Mouse (Mus musculus): ENCODE measurements around the gene 4930579F01Rik. TPM values are rescaled to one million over a fixed set of nuclear protein-coding genes. Genes with fewer than 3 reads are reported as not detected.

Gene 4930579F01Rik
- polyA plus RNA-seq, 1 experiment from 2014 or later, result not detected

DNA sequence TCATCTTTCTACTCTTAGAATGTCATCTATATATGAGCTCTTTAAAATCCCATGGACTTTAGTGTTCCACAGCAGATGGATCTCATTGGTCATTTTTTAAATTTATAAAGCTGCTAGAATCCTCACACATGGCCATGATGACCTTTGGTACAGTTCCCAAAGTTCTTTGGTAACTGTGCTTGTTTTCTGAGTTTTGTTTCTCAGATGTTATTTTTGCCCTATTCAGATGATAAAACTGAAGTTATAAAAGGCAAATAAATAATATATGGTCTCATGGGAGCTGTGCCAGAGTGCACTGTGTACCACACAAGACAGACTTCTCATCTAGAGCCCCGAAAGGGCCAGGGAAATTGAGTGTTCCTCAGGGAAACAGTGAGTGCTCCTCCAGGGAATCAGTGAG, 35.8 kb upstream of the 4930579F01Rik start:
- no peak for ATAC-seq (ENCODE audit: insufficient number of reproducible peaks, low FRiP score)
- no peak overlapping the region for H3K9ac ChIP-seq
- WGBS, result 91% methylated on average over 1 of the region's 1 CpGs

DNA sequence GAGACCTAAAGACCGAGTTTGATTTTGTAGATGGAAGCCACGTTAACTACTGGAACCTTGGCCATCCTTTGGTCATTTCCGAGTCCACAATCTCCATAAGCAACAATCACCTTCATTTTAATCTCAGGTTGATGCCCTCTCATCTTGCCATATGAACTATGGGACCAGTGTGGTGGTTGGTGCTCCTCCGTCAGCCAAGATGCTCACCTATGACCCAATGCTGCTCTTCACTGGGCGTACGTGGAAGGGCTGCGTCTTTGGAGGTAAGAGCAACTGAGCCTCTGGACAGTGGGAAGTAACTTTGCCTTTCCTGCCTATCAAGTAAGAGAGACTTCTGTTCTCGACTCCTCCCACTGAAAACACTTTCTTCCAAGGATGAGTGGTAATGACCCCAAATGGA, 34.2 kb upstream of the 4930579F01Rik start:
- Histone ChIP-seq H3K36me3 (no peaks in the 10 kb centered on the region), H3K27me3 (replicated peaks) (no peaks in the 10 kb centered on the region), H3K4me1 (replicated peaks) (no peaks in the 10 kb centered on the region; the same call in 1 of the 2 replicates), H3K4me3 (no peak overlapping the region), H3K27ac (ENCODE audit: poor library complexity, severe bottlenecking) (no peak overlapping the region), H3K4me2 (no peak overlapping the region), H3K9me3 (replicated peaks) (no peaks in the 10 kb centered on the region), H3K9ac (no peak overlapping the region)
- no peak for ATAC-seq (ENCODE audit: insufficient number of reproducible peaks, low FRiP score)
- 84% methylated on average over 8 of the region's 8 CpGs for WGBS

More for the DNA sequence above, 35.8 kb upstream of the 4930579F01Rik start:
- Histone ChIP-seq H3K4me3 (no peak overlapping the region), H3K36me3 (no peaks in the 10 kb centered on the region), H3K27me3 (replicated peaks) (no peaks in the 10 kb centered on the region), H3K9me3 (replicated peaks) (no peaks in the 10 kb centered on the region), H3K27ac (ENCODE audit: poor library complexity, severe bottlenecking) (no peak overlapping the region), H3K4me2 (no peak overlapping the region), H3K4me1 (replicated peaks) (no peaks in the 10 kb centered on the region; the same call in 1 of the 2 replicates)

DNA sequence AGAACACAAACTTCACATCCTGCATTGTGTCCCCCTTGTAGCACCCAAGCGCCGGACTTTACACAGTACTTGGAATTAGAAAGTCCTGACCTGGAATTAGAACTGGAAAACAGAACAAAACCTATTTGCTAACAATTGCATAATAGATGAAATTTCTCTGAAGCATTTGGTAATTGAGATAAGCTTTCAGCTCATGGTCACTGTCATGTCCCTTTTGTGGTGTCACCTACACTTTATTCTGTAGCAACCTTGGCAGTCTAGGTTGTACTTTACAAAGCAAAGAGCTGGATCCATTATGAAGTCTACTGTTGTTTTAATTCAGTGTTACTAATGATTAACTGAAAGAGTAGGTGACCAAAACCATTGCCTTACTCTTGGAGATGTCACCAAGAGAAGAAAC, 33.5 kb upstream of the 4930579F01Rik start:
- 90% methylated on average over 2 of the region's 2 CpGs for WGBS

DNA sequence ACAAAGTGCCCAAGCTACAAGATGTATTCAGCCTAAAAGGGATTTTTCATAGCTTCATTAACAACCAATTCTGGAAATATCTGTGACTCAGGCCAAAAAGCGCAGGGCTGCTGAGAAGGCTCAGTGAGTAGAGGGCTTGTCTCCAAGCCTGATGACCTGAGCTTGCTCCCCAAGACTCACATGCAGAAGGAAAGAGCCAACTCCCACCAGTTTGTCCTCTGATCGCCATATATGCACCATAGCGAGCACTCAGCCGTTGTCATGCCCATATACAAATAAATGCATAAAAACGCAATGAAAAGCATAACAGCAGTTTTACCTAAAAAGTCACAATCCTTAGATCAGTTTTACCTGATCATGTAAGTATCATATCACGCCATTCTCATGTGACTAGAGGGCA, 32.9 kb upstream of the 4930579F01Rik start:
- H3K27ac ChIP-seq (ENCODE audit: poor library complexity, severe bottlenecking), result no peak overlapping the region
- no peaks in the 10 kb centered on the region; the same call in 1 of the 2 replicates for H3K4me1 ChIP-seq (replicated peaks)
- H3K27me3 ChIP-seq (replicated peaks), result no peaks in the 10 kb centered on the region
- no peaks in the 10 kb centered on the region for H3K9me3 ChIP-seq (replicated peaks)
- no peaks in the 10 kb centered on the region for H3K36me3 ChIP-seq
- H3K4me2 ChIP-seq, result no peak overlapping the region
- no peak overlapping the region for H3K4me3 ChIP-seq
- WGBS, result 89% methylated on average over 6 of the region's 6 CpGs
- H3K9ac ChIP-seq, result no peak overlapping the region
- ATAC-seq (ENCODE audit: insufficient number of reproducible peaks, low FRiP score), result no peak

More for the DNA sequence above, 33.5 kb upstream of the 4930579F01Rik start:
- H3K36me3 ChIP-seq, result no peaks in the 10 kb centered on the region
- no peaks in the 10 kb centered on the region; the same call in 1 of the 2 replicates for H3K4me1 ChIP-seq (replicated peaks)
- no peak overlapping the region for H3K4me3 ChIP-seq
- H3K27me3 ChIP-seq (replicated peaks), result no peaks in the 10 kb centered on the region
- no peak overlapping the region for H3K4me2 ChIP-seq
- no peaks in the 10 kb centered on the region for H3K9me3 ChIP-seq (replicated peaks)
- no peak overlapping the region for H3K9ac ChIP-seq
- no peak overlapping the region for H3K27ac ChIP-seq (ENCODE audit: poor library complexity, severe bottlenecking)
- no peak for ATAC-seq (ENCODE audit: insufficient number of reproducible peaks, low FRiP score)

DNA sequence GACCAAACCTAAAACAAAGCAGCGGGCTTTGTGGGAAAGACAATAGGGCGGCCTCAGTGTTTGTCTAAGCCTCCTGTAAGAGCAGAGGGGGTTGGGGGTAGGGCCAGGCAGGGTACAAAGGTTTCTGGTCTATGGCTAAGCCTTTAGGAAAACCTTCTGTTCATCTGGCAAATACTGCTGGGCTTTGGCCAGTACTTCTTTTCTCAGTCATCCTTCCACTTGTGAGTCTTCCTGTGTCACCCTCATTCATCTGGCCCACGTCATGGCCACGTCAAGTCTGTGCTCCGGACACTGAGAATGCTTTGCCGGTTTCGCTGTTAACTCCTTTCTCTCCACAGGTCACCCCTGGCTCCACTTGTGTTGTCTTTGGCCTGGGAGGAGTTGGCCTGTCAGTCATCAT, 32.2 kb upstream of the 4930579F01Rik start:
- ATAC-seq (ENCODE audit: insufficient number of reproducible peaks, low FRiP score), result peak; percentile 36; the same call in 1 of the 2 replicates
- 36% methylated on average over 7 of the region's 7 CpGs for WGBS
- H3K27ac ChIP-seq (ENCODE audit: poor library complexity, severe bottlenecking), result no peak overlapping the region
- H3K4me2 ChIP-seq, result no peak overlapping the region
- no peaks in the 10 kb centered on the region for H3K27me3 ChIP-seq (replicated peaks)
- no peak overlapping the region for H3K4me3 ChIP-seq
- H3K4me1 ChIP-seq (replicated peaks), result no peaks in the 10 kb centered on the region; the same call in 1 of the 2 replicates
- no peaks in the 10 kb centered on the region for H3K36me3 ChIP-seq
- H3K9me3 ChIP-seq (replicated peaks), result no peaks in the 10 kb centered on the region
- H3K9ac ChIP-seq, result no peak overlapping the region

DNA sequence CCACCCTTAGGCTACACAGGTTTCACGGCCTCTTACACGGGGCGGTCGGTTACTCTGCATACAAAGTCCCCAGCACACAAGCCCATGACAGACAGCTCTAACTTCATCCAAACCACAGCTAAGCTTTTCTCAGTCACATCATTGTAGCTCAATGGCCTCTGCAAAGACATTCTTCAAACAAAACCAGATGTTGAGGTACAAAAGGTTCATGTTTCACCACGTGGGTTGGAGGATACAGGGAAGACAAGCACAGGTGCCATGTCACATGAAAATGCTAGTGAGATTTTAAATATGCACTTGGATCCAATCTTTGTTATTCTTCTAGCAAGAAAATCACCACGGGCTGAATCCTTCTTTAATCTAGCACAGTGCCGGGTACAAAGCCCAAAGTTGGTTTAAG, 31.7 kb upstream of the 4930579F01Rik start:
- Histone ChIP-seq H3K4me1 (replicated peaks) (no peaks in the 10 kb centered on the region; the same call in 1 of the 2 replicates), H3K27ac (ENCODE audit: poor library complexity, severe bottlenecking) (no peak overlapping the region), H3K9ac (no peak overlapping the region), H3K9me3 (replicated peaks) (no peaks in the 10 kb centered on the region), H3K36me3 (no peaks in the 10 kb centered on the region), H3K4me3 (no peak overlapping the region), H3K4me2 (no peak overlapping the region), H3K27me3 (replicated peaks) (no peaks in the 10 kb centered on the region)
- 71% methylated on average over 7 of the region's 7 CpGs for WGBS
- no peak for ATAC-seq (ENCODE audit: insufficient number of reproducible peaks, low FRiP score)

DNA sequence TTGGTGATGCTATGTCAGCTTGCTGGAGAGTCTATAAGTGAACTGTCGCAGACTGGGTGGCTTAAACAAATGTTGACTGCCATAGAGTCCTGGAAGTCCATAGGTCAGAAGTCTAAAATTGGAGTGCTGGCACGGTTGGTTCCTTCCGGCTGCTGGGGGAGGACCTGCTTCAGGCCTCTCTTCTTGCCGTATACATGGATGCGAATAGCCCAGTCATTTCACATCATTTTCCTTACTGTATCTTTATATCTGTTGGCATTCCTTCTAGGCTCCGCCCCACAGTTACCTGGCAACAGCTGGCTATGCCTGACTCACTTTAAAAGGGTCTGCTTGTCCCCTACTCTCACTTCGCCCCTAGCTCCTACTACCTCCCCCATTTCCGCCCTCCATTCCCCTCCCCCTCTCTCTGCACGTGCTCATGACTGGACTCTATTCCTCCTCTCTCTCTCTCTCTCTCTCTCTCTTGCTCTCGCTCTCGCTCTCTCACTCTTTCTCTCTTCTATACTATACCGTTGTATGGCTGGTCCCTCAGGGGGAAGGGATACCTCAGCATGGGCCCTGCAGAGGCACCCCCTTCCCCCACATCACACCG, 30.8 kb upstream of the 4930579F01Rik start:
- Histone ChIP-seq H3K4me3 (no peak overlapping the region), H3K4me2 (no peak overlapping the region), H3K9me3 (replicated peaks) (no peaks in the 10 kb centered on the region), H3K27me3 (replicated peaks) (no peaks in the 10 kb centered on the region), H3K4me1 (replicated peaks) (no peaks in the 10 kb centered on the region; the same call in 1 of the 2 replicates), H3K9ac (no peak overlapping the region), H3K36me3 (no peaks in the 10 kb centered on the region), H3K27ac (ENCODE audit: poor library complexity, severe bottlenecking) (no peak overlapping the region)
- WGBS, result 79% methylated on average over 13 of the region's 13 CpGs
- ATAC-seq (ENCODE audit: insufficient number of reproducible peaks, low FRiP score), result no peak

DNA sequence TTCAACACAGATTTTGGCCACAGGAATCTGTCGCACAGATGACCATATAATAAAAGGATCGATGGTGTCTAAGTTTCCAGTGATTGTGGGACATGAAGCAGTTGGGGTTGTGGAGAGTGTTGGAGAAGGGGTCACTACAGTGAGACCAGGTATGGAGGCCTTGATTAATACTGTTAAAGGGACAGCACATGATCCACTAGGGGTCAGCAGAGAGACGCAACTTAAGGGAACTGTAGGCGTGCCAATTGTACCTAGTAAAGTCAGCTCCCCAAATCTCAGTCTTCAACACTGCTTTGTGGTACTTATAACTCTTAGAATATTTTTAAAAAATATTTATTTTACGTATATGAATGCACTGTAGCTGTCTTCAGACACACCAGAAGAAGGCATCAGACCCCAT, 29.3 kb upstream of the 4930579F01Rik start:
- WGBS, result 44% methylated on average over 5 of the region's 5 CpGs

DNA sequence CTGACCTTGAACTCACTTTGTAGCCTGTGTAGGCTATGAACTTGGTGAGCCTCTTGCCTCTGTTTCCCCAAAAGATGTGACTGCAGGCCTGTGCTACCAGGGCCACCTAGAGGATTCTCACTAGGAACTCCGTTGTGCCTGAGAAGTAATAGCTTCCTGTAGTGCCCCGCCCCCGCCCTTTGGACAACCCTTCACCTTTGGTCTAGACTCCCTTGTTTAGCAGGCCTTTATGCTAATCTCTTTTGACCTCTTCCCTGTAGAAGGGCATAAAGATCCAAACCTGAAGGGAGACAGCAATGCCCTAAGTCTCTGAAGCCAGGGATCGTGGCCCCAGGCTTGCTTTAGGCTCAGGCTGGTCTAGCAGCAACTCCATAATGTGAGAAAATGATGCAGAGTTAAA, 28.9 kb upstream of the 4930579F01Rik start:
- Histone ChIP-seq H3K27me3 (replicated peaks) (no peaks in the 10 kb centered on the region), H3K4me3 (no peak overlapping the region), H3K9me3 (replicated peaks) (no peaks in the 10 kb centered on the region), H3K4me2 (no peak overlapping the region), H3K4me1 (replicated peaks) (no peaks in the 10 kb centered on the region; the same call in 1 of the 2 replicates), H3K9ac (no peak overlapping the region), H3K27ac (ENCODE audit: poor library complexity, severe bottlenecking) (no peak overlapping the region), H3K36me3 (no peaks in the 10 kb centered on the region)
- no peak for ATAC-seq (ENCODE audit: insufficient number of reproducible peaks, low FRiP score)
- 57% methylated on average over 4 of the region's 4 CpGs for WGBS

More for the DNA sequence above, 29.3 kb upstream of the 4930579F01Rik start:
- no peak overlapping the region for H3K4me2 ChIP-seq
- ATAC-seq (ENCODE audit: insufficient number of reproducible peaks, low FRiP score), result no peak
- H3K4me1 ChIP-seq (replicated peaks), result no peaks in the 10 kb centered on the region; the same call in 1 of the 2 replicates
- H3K9me3 ChIP-seq (replicated peaks), result no peaks in the 10 kb centered on the region
- no peak overlapping the region for H3K4me3 ChIP-seq
- no peaks in the 10 kb centered on the region for H3K36me3 ChIP-seq
- H3K27ac ChIP-seq (ENCODE audit: poor library complexity, severe bottlenecking), result no peak overlapping the region
- no peaks in the 10 kb centered on the region for H3K27me3 ChIP-seq (replicated peaks)
- no peak overlapping the region for H3K9ac ChIP-seq

DNA sequence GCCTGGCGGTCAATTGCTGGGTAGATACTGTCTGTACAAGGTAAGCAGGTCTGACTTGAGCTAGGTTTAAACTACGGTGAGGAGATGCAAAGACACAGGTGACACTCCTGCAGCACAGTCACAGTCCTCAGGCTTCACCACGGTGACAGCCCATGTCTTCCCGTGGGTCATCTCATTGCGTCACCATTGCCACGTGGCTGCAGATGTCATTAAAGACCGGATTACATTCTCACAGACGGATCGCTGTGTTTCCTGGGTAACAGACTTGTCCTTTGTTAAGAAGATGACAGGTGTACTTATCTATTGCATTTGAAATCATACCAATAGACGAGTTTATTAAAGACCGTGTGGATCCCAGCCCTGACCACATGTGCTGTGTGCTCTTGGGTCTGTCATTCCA, 27.5 kb upstream of the 4930579F01Rik start:
- WGBS, result 85% methylated on average over 11 of the region's 11 CpGs
- H3K27ac ChIP-seq (ENCODE audit: poor library complexity, severe bottlenecking), result no peak overlapping the region
- no peaks in the 10 kb centered on the region for H3K36me3 ChIP-seq
- no peaks in the 10 kb centered on the region; the same call in 1 of the 2 replicates for H3K4me1 ChIP-seq (replicated peaks)
- no peak overlapping the region for H3K9ac ChIP-seq
- no peak overlapping the region for H3K4me2 ChIP-seq
- H3K4me3 ChIP-seq, result no peak overlapping the region
- H3K27me3 ChIP-seq (replicated peaks), result no peaks in the 10 kb centered on the region
- H3K9me3 ChIP-seq (replicated peaks), result no peaks in the 10 kb centered on the region
- no peak for ATAC-seq (ENCODE audit: insufficient number of reproducible peaks, low FRiP score)

DNA sequence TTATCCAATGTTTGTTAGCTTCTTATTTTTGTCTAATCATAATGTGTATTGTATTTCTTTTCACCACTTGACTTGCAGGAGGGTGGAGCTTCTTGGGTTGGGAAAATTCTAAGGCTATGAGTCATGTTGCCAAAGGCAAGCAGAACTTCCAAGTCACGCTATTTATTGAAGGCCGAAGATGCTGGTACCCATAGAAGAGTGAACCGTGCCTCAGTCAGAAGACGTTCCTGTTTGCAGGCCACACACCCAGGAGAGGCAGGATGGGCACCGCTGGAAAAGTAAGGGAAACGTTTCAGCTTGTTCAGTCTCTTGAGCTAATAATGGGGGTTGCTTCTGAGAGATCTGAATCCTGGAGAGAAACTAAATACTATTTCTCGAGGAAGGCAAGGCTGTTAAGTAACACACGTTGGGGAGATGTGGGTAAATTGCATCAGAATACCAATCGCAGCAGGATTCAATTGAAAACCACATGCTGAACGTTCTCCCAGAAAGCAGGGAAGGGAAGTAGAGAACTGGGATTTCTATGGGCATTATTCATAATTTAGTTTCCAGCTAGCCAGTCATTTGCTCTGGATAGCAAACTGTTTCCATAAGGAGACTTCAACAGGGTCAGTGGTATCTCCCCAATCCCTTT, 24.1 kb upstream of the 4930579F01Rik start, which contains the start of gene Adh7:
Adh7 (plus strand) TSS at position 130 of the 634 bp plus-strand sequence.
- Histone ChIP-seq H3K4me1 (replicated peaks) (no peaks in the 10 kb centered on the region), H3K27ac (ENCODE audit: poor library complexity, severe bottlenecking) (no peak within 1 kb of the TSS), H3K9me3 (replicated peaks) (0 out of 2 replicates have a peak, but pooled peaks cover 5% of the 10 kb centered on the region), H3K4me2 (no peak within 1 kb of the TSS), H3K27me3 (replicated peaks) (no peaks in the 10 kb centered on the region), H3K36me3 (no peaks in the 10 kb centered on the region), H3K9ac (no peak within 1 kb of the TSS), H3K4me3 (no peak within 1 kb of the TSS)
- WGBS, result 76% methylated on average over 10 of the region's 10 CpGs
- ATAC-seq (ENCODE audit: insufficient number of reproducible peaks, low FRiP score), result no peak
